Mouse (Mus musculus): ENCODE measurements at regions not wholly inside any gene's neighbourhood (a gene's known extent, or its start where the extent isn't known, plus 50 kb on each side); places are given as distances from the start of the nearest gene placed in this dataset.
A peak's percentile ranks its signal among the peaks of the same experiment; 100 is the strongest.

DNA sequence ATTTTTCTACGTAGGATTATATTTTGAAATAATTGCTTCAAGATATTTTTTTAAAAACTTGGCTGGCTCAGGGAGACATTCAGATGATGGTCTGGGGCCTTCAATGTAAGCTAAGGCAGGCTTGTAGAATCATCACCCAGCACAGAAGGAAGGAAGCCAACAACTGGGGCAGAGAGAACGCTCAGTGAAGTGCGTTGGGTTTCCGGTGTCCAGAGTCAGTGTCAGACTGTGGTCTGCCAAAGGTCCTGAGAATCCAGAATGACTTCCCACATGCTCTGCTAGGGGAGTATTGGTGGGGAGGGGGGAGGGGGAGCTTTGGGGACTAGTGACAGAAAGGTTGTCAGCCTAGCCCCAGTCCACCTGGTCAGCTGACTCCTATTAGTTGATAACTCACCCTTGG, 118.1 kb downstream of the Tmem17 start:
- H3K4me3 ChIP-seq (ENCODE audit: low read depth, low read length), result no peak overlapping the region
- H3K9me3 ChIP-seq (replicated peaks), result no peaks in the 10 kb centered on the region
- no peak for DNase-seq (ENCODE audit: low spot score)
- H3K36me3 ChIP-seq (replicated peaks), result no peaks in the 10 kb centered on the region
- H3K27me3 ChIP-seq (ENCODE audit: insufficient read depth, low read length), result peaks cover 16% of the 10 kb centered on the region
- H3K4me1 ChIP-seq (ENCODE audit: insufficient read depth, low read depth, low read length), result peaks cover 17% of the 10 kb centered on the region
- TF ChIP-seq TAL1 (conservative IDR thresholded peaks at IDR 0.05; ENCODE audit: low read depth, low read length) (no peak), POLR2AphosphoS5 (IDR thresholded peaks at IDR 0.05; ENCODE audit: insufficient replicate concordance, low read depth, low read length) (no peak), GATA1 (IDR thresholded peaks at IDR 0.05; ENCODE audit: borderline replicate concordance, low read length) (no peak), CTCF (IDR thresholded peaks at IDR 0.05; ENCODE audit: low read depth, low read length) (no peak), GATA2 (IDR thresholded peaks at IDR 0.05; ENCODE audit: borderline replicate concordance, low read depth, low read length) (no peak)
- ATAC-seq (ENCODE audit: extremely low read depth, insufficient number of reproducible peaks, low FRiP score, poor library complexity, severe bottlenecking), result no peak

DNA sequence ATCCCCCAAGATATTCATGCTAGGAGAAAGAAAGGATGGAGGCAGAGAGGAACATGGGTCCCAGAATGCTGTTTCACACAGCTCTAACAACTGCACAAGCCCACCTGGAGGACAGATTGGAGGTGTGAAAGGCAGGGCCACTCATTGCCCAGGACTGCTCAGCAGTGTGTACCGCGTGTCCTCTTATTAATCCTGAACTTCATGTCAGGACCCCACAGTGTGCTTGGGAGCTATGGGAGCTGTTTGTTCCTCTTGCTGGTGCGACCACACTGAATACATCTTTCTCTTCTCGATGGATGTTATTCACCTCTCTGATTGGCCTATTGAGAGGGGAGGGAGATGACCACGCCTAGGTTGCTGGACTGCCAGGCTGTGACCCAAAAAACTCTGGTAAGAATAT, 119.1 kb downstream of the Tmem17 start:
- TF ChIP-seq POLR2AphosphoS5 (IDR thresholded peaks at IDR 0.05; ENCODE audit: insufficient replicate concordance, low read depth, low read length), result no peak
- TF ChIP-seq GATA1 (IDR thresholded peaks at IDR 0.05; ENCODE audit: borderline replicate concordance, low read length), result no peak
- H3K4me3 ChIP-seq (ENCODE audit: low read depth, low read length), result no peak overlapping the region
- H3K9me3 ChIP-seq (replicated peaks), result no peaks in the 10 kb centered on the region
- DNase-seq (ENCODE audit: low spot score), result no peak
- H3K4me1 ChIP-seq (ENCODE audit: insufficient read depth, low read depth, low read length), result peaks cover 17% of the 10 kb centered on the region
- peaks cover 14% of the 10 kb centered on the region for H3K27me3 ChIP-seq (ENCODE audit: insufficient read depth, low read length)
- H3K36me3 ChIP-seq (replicated peaks), result no peaks in the 10 kb centered on the region
- ATAC-seq (ENCODE audit: extremely low read depth, insufficient number of reproducible peaks, low FRiP score, poor library complexity, severe bottlenecking), result no peak

- no peak for TF ChIP-seq GATA1 (IDR thresholded peaks at IDR 0.05; ENCODE audit: borderline replicate concordance, low read length)
- TF ChIP-seq POLR2AphosphoS5 (IDR thresholded peaks at IDR 0.05; ENCODE audit: insufficient replicate concordance, low read depth, low read length), result no peak
- no peak for TF ChIP-seq GATA2 (IDR thresholded peaks at IDR 0.05; ENCODE audit: borderline replicate concordance, low read depth, low read length)
- peak; percentile 32 for TF ChIP-seq CTCF (IDR thresholded peaks at IDR 0.05; ENCODE audit: low read depth, low read length)
- peaks cover 17% of the 10 kb centered on the region for H3K4me1 ChIP-seq (ENCODE audit: insufficient read depth, low read depth, low read length)
- no peak overlapping the region for H3K4me3 ChIP-seq (ENCODE audit: low read depth, low read length)
- peak; percentile 31 for DNase-seq (ENCODE audit: low spot score)
- H3K27me3 ChIP-seq (ENCODE audit: insufficient read depth, low read length), result peaks cover 14% of the 10 kb centered on the region
- H3K36me3 ChIP-seq (replicated peaks), result no peaks in the 10 kb centered on the region
- no peak for ATAC-seq (ENCODE audit: extremely low read depth, insufficient number of reproducible peaks, low FRiP score, poor library complexity, severe bottlenecking)
- H3K9me3 ChIP-seq (replicated peaks), result no peaks in the 10 kb centered on the region
These were observed 119.9 kb downstream of the Tmem17 start for GRCm38 (mm10) chr11:22631606-22632313.

DNA sequence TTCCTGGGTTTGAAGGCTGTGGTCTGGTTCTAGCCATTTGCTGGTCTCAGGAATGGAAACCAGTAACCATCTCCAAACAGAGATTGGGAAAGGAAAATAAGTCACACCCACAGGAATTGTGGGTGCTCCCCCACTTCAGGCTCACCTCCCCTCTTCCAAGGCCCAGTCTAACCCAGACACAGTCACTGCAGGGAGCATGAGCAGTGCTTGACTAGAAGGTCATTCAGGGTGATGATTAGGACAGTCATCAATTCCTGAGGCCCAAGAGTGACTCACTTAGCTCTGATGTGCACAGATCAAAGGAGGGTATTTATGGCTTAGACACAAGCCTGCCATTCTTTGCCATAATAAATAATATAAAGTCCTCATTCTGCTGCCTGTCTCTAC, 120.4 kb downstream of the Tmem17 start:
- Histone ChIP-seq H3K27me3 (ENCODE audit: insufficient read depth, low read length) (peaks cover 12% of the 10 kb centered on the region), H3K36me3 (replicated peaks) (no peaks in the 10 kb centered on the region), H3K4me1 (ENCODE audit: insufficient read depth, low read depth, low read length) (peaks cover 17% of the 10 kb centered on the region), H3K9me3 (replicated peaks) (no peaks in the 10 kb centered on the region), H3K4me3 (ENCODE audit: low read depth, low read length) (no peak overlapping the region)
- no peak for DNase-seq (ENCODE audit: low spot score)
- 0 out of 2 replicates have a peak, but pooled peaks have one; percentile 15 for ATAC-seq (ENCODE audit: extremely low read depth, insufficient number of reproducible peaks, low FRiP score, poor library complexity, severe bottlenecking)
- no peak for TF ChIP-seq GATA1 (IDR thresholded peaks at IDR 0.05; ENCODE audit: borderline replicate concordance, low read length)
- no peak for TF ChIP-seq CTCF (IDR thresholded peaks at IDR 0.05; ENCODE audit: low read depth, low read length)
- TF ChIP-seq POLR2AphosphoS5 (IDR thresholded peaks at IDR 0.05; ENCODE audit: insufficient replicate concordance, low read depth, low read length), result no peak
- no peak for TF ChIP-seq TAL1 (conservative IDR thresholded peaks at IDR 0.05; ENCODE audit: low read depth, low read length)
- TF ChIP-seq GATA2 (IDR thresholded peaks at IDR 0.05; ENCODE audit: borderline replicate concordance, low read depth, low read length), result no peak

DNA sequence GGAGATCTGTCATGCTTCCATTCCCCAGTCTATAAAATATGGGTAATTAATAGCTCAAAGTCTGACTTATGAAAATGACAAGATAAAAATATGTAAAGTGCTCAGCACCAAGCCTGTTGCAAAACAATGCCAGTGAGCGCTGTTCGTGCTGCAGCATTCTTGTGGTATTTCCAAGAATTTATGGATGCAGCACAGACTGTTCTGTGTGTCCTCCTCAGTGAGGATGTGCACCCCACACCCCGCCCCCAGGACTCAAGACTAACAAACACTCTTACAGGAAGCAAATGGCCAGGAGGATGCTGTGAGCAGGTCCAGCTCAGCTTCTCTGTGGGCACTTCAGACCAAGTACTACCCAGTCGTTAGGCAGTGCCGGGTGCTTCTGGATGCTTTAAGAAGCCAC, 121.1 kb downstream of the Tmem17 start:
- Histone ChIP-seq H3K36me3 (replicated peaks) (no peaks in the 10 kb centered on the region), H3K9me3 (replicated peaks) (no peaks in the 10 kb centered on the region), H3K4me3 (ENCODE audit: low read depth, low read length) (no peak overlapping the region), H3K27me3 (ENCODE audit: insufficient read depth, low read length) (peaks cover 14% of the 10 kb centered on the region), H3K4me1 (ENCODE audit: insufficient read depth, low read depth, low read length) (peaks cover 17% of the 10 kb centered on the region)
- ATAC-seq (ENCODE audit: extremely low read depth, insufficient number of reproducible peaks, low FRiP score, poor library complexity, severe bottlenecking) (no peak), DNase-seq (ENCODE audit: low spot score) (peak; percentile 8)
- no peak for TF ChIP-seq TAL1 (conservative IDR thresholded peaks at IDR 0.05; ENCODE audit: low read depth, low read length)
- TF ChIP-seq CTCF (IDR thresholded peaks at IDR 0.05; ENCODE audit: low read depth, low read length), result no peak
- no peak for TF ChIP-seq GATA1 (IDR thresholded peaks at IDR 0.05; ENCODE audit: borderline replicate concordance, low read length)
- TF ChIP-seq GATA2 (IDR thresholded peaks at IDR 0.05; ENCODE audit: borderline replicate concordance, low read depth, low read length), result no peak
- TF ChIP-seq POLR2AphosphoS5 (IDR thresholded peaks at IDR 0.05; ENCODE audit: insufficient replicate concordance, low read depth, low read length), result no peak

GRCm38 (mm10) chr11:22633961-22634360, 122.1 kb downstream of the Tmem17 start:
- Histone ChIP-seq H3K9me3 (replicated peaks) (no peaks in the 10 kb centered on the region), H3K4me3 (ENCODE audit: low read depth, low read length) (no peak overlapping the region), H3K27me3 (ENCODE audit: insufficient read depth, low read length) (peaks cover 14% of the 10 kb centered on the region), H3K36me3 (replicated peaks) (no peaks in the 10 kb centered on the region), H3K4me1 (ENCODE audit: insufficient read depth, low read depth, low read length) (peaks cover 17% of the 10 kb centered on the region)
- ATAC-seq (ENCODE audit: extremely low read depth, insufficient number of reproducible peaks, low FRiP score, poor library complexity, severe bottlenecking) (no peak), DNase-seq (ENCODE audit: low spot score) (no peak)
- TF ChIP-seq GATA2 (IDR thresholded peaks at IDR 0.05; ENCODE audit: borderline replicate concordance, low read depth, low read length) (no peak), GATA1 (IDR thresholded peaks at IDR 0.05; ENCODE audit: borderline replicate concordance, low read length) (no peak), POLR2AphosphoS5 (IDR thresholded peaks at IDR 0.05; ENCODE audit: insufficient replicate concordance, low read depth, low read length) (no peak), CTCF (IDR thresholded peaks at IDR 0.05; ENCODE audit: low read depth, low read length) (no peak), TAL1 (conservative IDR thresholded peaks at IDR 0.05; ENCODE audit: low read depth, low read length) (no peak)

All from G1E (cell line).